Mouse (Mus musculus) forebrain, embryonic 14.5 days (tissue): Measurements from ENCODE around the gene Gria3. TPM values are rescaled to one million over a fixed set of nuclear protein-coding genes. Genes with fewer than 3 reads are reported as not detected.
A peak's percentile ranks its signal among the peaks of the same experiment; 100 is the strongest.

Source experiments
- ATAC-seq: fragments of 200-750 bp; cut with Nextera tagmentation; 2 replicates; pipeline ENCODE4 v1.8.0; 2017; ENCODE audit warnings: mild to moderate bottlenecking, moderate library complexity
- DNase-seq: peaks from one replicate; pipeline ENCODE4 v3.0.0-alpha.2; 2015; ENCODE audit warnings: low spot score
- H3K27ac ChIP-seq: fragments of 300-500 bp; sonication (generic); 2 replicates; pipeline ENCODE4 v1.5.1; 2014; ENCODE audit warnings: low read depth, mild to moderate bottlenecking, control low read depth, low read length, moderate library complexity
- H3K27me3 ChIP-seq: fragments of 300-500 bp; sonication (generic); replicated peaks from 2 replicates; pipeline ENCODE4 v1.6.1; 2014; ENCODE audit warnings: low read length, control low read depth, mixed read lengths; ENCODE audit not compliant: control insufficient read depth, insufficient read depth
- H3K36me3 ChIP-seq: fragments of 300-500 bp; sonication (generic); 2 replicates; pipeline ENCODE4 v1.6.1; 2014; ENCODE audit warnings: low read length, control low read depth; ENCODE audit not compliant: control insufficient read depth, insufficient read depth
- H3K4me1 ChIP-seq: fragments of 300-500 bp; sonication (generic); 2 replicates; pipeline ENCODE4 v1.6.1; 2014; ENCODE audit warnings: antibody characterized with exemption, low read length, control low read depth; ENCODE audit not compliant: control insufficient read depth, insufficient read depth
- H3K4me2 ChIP-seq: fragments of 300-500 bp; sonication (generic); 2 replicates; pipeline ENCODE4 v1.6.1; 2014; ENCODE audit warnings: mild to moderate bottlenecking, control low read depth, low read length
- H3K4me3 ChIP-seq: fragments of 300-500 bp; sonication (generic); 2 replicates; pipeline ENCODE4 v1.5.1; 2014; ENCODE audit warnings: low read depth, low read length, control low read depth
- H3K9ac ChIP-seq: fragments of 300-500 bp; sonication (generic); 2 replicates; pipeline ENCODE4 v1.6.1; 2014; ENCODE audit warnings: mild to moderate bottlenecking, low read length, control low read depth, moderate library complexity
- H3K9me3 ChIP-seq: fragments of 300-500 bp; sonication (generic); replicated peaks from 2 replicates; pipeline ENCODE4 v1.6.1; 2016; ENCODE audit warnings: low read length, control low read depth, mixed read lengths; ENCODE audit not compliant: control insufficient read depth
- WGBS: fragments of 180-500 bp; shearing (Covaris S2); extraction: QIAGEN DNeasy Blood & Tissue Kit; methylation state at CpG from one replicate; pipeline ENCODE4 v1.1.7; 2014; 5-methylcytosine and 5-hydroxymethylcytosine counted together
- polyA plus RNA-seq: library from polyadenylated mRNA; unstranded; fragments of >200 nt; fragmentation: Nextera tagmentation; extraction: Ambion mirVana; gene quantifications from 2 replicates; pipeline ENCODE4 v1.2.1, GENCODE M21; 2014

Gene Gria3
- polyA plus RNA-seq, 1 experiment from 2014 or later = 6.7 TPM

DNA sequence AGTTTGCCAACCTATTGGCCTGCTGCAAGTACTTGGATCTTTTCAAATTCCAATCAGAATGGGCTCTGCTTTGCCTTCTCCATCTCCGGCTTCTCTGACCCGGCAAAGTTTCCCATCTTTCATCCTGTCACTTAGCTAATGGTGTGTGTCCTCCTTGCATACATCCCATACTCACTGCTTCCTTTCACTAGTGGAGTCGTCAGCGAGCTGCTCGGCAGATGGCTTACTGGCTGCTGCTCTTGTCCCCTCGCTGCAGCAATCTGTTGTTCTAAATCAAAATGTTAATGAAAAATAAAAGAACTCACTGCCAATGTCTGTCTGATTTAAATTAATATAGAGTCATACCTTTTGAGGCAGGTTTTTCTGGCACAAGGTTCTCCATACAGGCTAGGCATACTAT, 25.0 kb downstream of the Gria3 start:
- no peaks in the 10 kb centered on the region for H3K36me3 ChIP-seq
- 66% methylated on average over 6 of the region's 6 CpGs for WGBS
- ATAC-seq (peak; percentile 65; the same call in 1 of the 2 replicates), DNase-seq (peak; percentile 50)
- H3K9ac ChIP-seq = no peak overlapping the region
- H3K4me2 ChIP-seq = no peak overlapping the region
- no peaks in the 10 kb centered on the region for H3K27me3 ChIP-seq
- H3K9me3 ChIP-seq = no peaks in the 10 kb centered on the region
- no peak overlapping the region for H3K4me3 ChIP-seq
- no peak overlapping the region; the same call in 1 of the 2 replicates for H3K27ac ChIP-seq
- H3K4me1 ChIP-seq = no peaks in the 10 kb centered on the region

GRCm38 (mm10) chrX:41428011-41428410, 27.4 kb downstream of the Gria3 start:
- ATAC-seq (no peak), DNase-seq (no peak)
- 78% methylated on average over 5 of the region's 5 CpGs for WGBS
- Histone ChIP-seq H3K4me2 (no peak overlapping the region), H3K4me1 (no peaks in the 10 kb centered on the region), H3K4me3 (no peak overlapping the region), H3K9ac (no peak overlapping the region), H3K9me3 (no peaks in the 10 kb centered on the region), H3K27ac (no peak overlapping the region), H3K36me3 (no peaks in the 10 kb centered on the region), H3K27me3 (no peaks in the 10 kb centered on the region)

DNA sequence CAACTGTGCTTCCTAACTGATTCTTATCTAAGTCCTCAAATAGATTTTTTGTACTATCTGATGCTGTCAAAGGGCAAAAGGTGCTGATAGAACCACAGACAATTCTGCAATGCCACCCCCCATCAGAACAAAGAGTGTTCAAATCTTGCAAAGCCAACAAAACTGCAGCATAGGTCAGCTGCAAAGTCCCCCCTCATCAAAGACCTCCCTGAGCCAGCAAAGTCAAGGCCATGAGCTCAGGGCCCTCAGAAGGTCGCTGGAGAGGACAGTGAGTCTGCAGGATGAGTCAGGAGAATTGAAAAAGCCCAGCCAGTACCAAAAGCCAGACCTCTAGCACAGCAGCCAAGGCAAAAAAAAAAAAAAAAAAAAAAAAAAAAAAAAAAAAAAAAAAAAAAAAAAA, 34.9 kb downstream of the Gria3 start:
- DNase-seq (no peak), ATAC-seq (no peak)
- Histone ChIP-seq H3K9me3 (no peaks in the 10 kb centered on the region), H3K4me1 (no peaks in the 10 kb centered on the region), H3K4me3 (no peak overlapping the region), H3K9ac (no peak overlapping the region), H3K27ac (no peak overlapping the region), H3K36me3 (no peaks in the 10 kb centered on the region), H3K27me3 (no peaks in the 10 kb centered on the region), H3K4me2 (no peak overlapping the region)
- WGBS = 47% methylated on average over 1 of the region's 1 CpGs

DNA sequence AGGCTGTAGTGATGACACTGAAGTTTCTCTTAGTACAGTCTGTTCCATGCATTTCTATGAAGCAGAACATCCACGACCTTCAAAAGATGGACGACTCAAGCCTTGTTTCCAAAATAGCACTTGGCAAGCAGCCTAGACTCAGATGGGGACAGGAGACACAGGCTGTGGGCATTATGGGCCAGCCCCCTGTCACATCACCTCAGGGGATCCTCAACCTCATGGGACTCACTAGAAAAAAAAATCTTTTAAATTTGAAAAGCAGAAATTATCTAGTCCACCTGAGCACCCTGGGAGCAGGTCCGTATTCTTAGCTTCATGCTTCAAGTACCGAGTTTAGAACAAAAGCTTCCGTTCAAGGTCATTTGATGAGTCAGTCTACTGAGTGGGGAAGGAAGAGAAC, 38.2 kb downstream of the Gria3 start:
- Histone ChIP-seq H3K9ac (no peak overlapping the region), H3K4me1 (no peaks in the 10 kb centered on the region), H3K4me3 (no peak overlapping the region), H3K9me3 (no peaks in the 10 kb centered on the region), H3K27me3 (no peaks in the 10 kb centered on the region), H3K27ac (no peak overlapping the region), H3K36me3 (no peaks in the 10 kb centered on the region), H3K4me2 (no peak overlapping the region)
- 88% methylated on average over 5 of the region's 5 CpGs for WGBS
- ATAC-seq = no peak
- no peak for DNase-seq

DNA sequence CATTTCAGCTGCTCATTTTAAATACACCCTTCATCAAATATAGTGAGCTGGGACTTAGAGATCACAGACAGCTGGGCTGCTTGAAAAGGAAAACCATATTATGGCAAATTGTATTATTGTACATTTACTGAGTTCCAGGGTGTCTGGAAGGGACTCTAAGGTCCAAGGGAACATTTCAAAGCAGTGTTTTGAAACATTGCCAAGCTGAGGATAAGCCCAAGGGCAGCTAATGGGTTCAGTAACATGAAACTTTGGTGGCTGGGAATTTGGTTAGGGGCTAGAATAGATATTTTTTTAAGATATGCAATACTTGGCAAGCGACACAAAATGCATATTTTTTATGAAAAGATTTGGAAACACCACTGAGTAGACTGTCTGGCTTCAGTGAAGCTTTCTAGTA, 48.2 kb downstream of the Gria3 start:
- Histone ChIP-seq H3K9ac (no peak overlapping the region), H3K4me1 (no peaks in the 10 kb centered on the region), H3K4me3 (no peak overlapping the region), H3K9me3 (no peaks in the 10 kb centered on the region), H3K36me3 (no peaks in the 10 kb centered on the region), H3K27me3 (no peaks in the 10 kb centered on the region), H3K4me2 (no peak overlapping the region), H3K27ac (no peak overlapping the region)
- ATAC-seq (no peak), DNase-seq (no peak)
- 74% methylated on average over 1 of the region's 1 CpGs for WGBS

- Histone ChIP-seq H3K4me1 (no peaks in the 10 kb centered on the region), H3K27ac (no peak overlapping the region), H3K27me3 (no peaks in the 10 kb centered on the region), H3K4me2 (no peak overlapping the region), H3K36me3 (no peaks in the 10 kb centered on the region), H3K9ac (no peak overlapping the region), H3K4me3 (no peak overlapping the region), H3K9me3 (no peaks in the 10 kb centered on the region)
- WGBS = 77% methylated on average over 2 of the region's 2 CpGs
- ATAC-seq (no peak), DNase-seq (no peak)
These were observed 76.8 kb downstream of the Gria3 start for GRCm38 (mm10) chrX:41477486-41477885.

DNA sequence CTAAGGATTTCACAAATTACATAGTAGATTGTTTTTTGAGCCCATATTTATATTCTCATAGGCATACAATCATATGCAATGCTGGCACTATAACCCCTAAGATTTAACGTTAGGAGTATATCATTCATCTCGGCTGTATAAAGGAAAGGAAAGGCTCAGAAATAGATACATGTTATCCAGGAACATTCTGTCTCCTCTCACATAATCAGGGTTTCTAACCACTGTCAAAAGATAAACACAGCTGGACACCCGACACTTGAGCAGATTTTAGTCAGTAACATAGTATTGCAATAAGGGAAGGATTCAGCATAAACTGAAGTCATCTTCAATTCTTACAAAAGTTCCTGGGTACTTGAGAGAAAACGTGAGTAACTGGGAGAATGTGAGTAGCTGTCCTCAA, 95.9 kb downstream of the Gria3 start:
- Histone ChIP-seq H3K4me3 (no peak overlapping the region), H3K4me2 (no peak overlapping the region), H3K27ac (no peak overlapping the region), H3K4me1 (no peaks in the 10 kb centered on the region), H3K9ac (no peak overlapping the region), H3K27me3 (no peaks in the 10 kb centered on the region), H3K9me3 (no peaks in the 10 kb centered on the region), H3K36me3 (no peaks in the 10 kb centered on the region)
- WGBS = 79% methylated on average over 4 of the region's 4 CpGs
- DNase-seq (no peak), ATAC-seq (no peak)

DNA sequence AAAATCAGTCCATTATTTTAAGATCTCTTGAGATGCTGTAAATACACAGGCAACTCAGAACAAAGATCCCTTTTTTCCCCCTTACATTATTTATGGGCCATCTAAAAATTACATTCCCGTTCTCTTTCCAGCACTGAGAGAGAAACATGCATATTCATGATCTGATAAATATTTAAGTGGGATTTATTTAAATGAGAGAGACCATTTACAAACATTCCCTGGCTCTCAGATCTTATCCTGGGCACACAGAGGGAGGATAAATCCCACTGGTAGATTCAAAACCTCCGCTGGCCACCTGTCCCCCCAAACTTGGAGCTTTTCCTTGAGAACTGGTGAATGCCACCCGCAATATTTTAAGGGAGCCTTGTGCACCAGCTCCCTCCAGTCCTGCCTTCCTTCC, 104.7 kb downstream of the Gria3 start:
- peak; percentile 68 for ATAC-seq

DNA sequence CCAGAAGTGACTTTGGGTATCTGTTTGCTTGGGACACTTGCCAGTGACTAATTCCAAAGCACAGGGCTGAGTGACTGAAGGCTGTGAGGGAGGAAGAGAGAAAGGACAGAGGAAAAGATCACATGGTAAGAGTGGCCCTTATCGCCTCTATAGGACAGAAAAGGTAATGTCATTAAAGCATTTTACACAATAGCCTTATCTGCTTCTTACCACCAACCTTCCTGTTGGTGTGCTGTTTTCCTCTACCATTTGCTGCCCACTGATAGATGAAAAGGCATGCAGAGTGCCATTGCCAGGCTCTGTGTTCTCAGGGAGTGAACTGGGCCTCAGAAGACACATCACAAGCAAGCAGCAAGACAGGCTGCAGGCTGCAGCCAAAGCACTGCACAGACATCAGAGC, 107.3 kb downstream of the Gria3 start:
- no peak overlapping the region for H3K9ac ChIP-seq
- DNase-seq (no peak), ATAC-seq (no peak)
- H3K27ac ChIP-seq = no peak overlapping the region
- no peaks in the 10 kb centered on the region for H3K4me1 ChIP-seq
- H3K4me3 ChIP-seq = no peak overlapping the region
- no peaks in the 10 kb centered on the region for H3K27me3 ChIP-seq
- no peaks in the 10 kb centered on the region for H3K36me3 ChIP-seq
- WGBS = 82% methylated on average over 1 of the region's 1 CpGs
- no peak overlapping the region for H3K4me2 ChIP-seq
- no peaks in the 10 kb centered on the region for H3K9me3 ChIP-seq

More for the DNA sequence above, 104.7 kb downstream of the Gria3 start:
- no peaks in the 10 kb centered on the region for H3K4me1 ChIP-seq
- no peak overlapping the region for H3K9ac ChIP-seq
- no peak overlapping the region for H3K4me3 ChIP-seq
- H3K27me3 ChIP-seq = no peaks in the 10 kb centered on the region
- H3K4me2 ChIP-seq = no peak overlapping the region
- no peaks in the 10 kb centered on the region for H3K9me3 ChIP-seq
- peak; percentile 38 for DNase-seq
- H3K27ac ChIP-seq = no peak overlapping the region
- 46% methylated on average over 3 of the region's 3 CpGs for WGBS
- no peaks in the 10 kb centered on the region for H3K36me3 ChIP-seq
